Mouse (Mus musculus) liver, adult 2 months (tissue): ENCODE data around the gene Cavin3.

ENCODE experiments used
- CTCF ChIP-seq: fragments of 200-500 bp; IDR thresholded peaks from 2 replicates; pipeline ENCODE4 v1.5.1; 2011; ENCODE audit warnings: low read depth, low read length, control low read depth
- POLR2A ChIP-seq: fragments of 200-500 bp; IDR thresholded peaks from 2 replicates; pipeline ENCODE4 v1.6.1; 2011; ENCODE audit warnings: low read length, control low read depth; ENCODE audit not compliant: insufficient read depth; ENCODE audit errors: extremely low read depth

DNA sequence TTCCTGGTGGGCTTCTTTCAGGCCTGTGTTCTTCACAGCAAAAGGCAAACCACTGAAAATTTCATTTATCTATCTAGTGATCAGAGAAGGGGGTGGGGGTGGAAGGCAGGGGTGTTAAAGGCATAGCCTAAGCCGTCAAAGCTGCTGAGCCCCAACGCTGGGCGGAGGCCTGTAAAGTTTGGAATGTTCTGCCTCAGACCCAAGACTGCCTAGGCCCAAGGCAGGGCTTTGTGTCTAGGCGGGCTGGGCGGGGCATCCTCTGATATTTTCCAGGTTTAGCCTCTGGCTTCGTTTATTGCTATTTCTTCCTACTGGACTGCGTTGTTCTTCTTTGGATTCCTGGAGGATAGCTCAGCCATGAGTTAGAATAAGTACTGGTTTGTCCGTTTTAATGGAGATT, 326 bp upstream of the Cavin3 start:
- TF ChIP-seq CTCF, result no peak
- TF ChIP-seq POLR2A, result no peak
